Mouse (Mus musculus) layer of hippocampus, postnatal 25 days (tissue): Measurements from ENCODE around the gene Gm20449. TPM values are rescaled to one million over a fixed set of nuclear protein-coding genes. Genes with fewer than 3 reads are reported as not detected.
A peak's percentile ranks its signal among the peaks of the same experiment; 100 is the strongest.
"Not testable (repeated sequence)": the region's sequence is repeated elsewhere in the genome, so short reads cannot be mapped to it uniquely, and the experiment has no call there.

ENCODE experiments used
- DNase-seq, 2 experiments: peaks; one replicate each; pipeline ENCODE4 v3.0.0; 2022; ENCODE audit warnings: mixed read lengths in 2 of 2, low spot score in 1 of 2; ENCODE audit errors: extremely low spot score in 1 of 2
- total RNA-seq, 2 experiments: library from RNA; stranded (reverse); gene quantifications; 2 replicates each; pipeline ENCODE4 v1.2.3; 2021

Gm20449 gene
- under 1 TPM; 0.15 to 0.45 TPM for total RNA-seq

GRCm38 (mm10) chr7:41499389-41500049 is at the start of gene Gm20449, which contains the start of gene AW146154:
TSS of gene Gm20449 (minus strand) at chr7:41499417.
TSS of gene AW146154 (minus strand) at chr7:41499890.
- peak; percentile 99 to 100 for DNase-seq

GRCm38 (mm10) chr7:41512672-41513071 is 13.5 kb upstream of the Gm20449 start:
- no peak for DNase-seq

- DNase-seq, result no peak
Observed at GRCm38 (mm10) chr7:41512207-41512606, 13.0 kb upstream of the Gm20449 start.

GRCm38 (mm10) chr7:41502402-41502801 is 3.2 kb upstream of the Gm20449 start:
- no peak for DNase-seq

GRCm38 (mm10) chr7:41500151-41500934 is 1.1 kb upstream of the Gm20449 start:
- DNase-seq, result peak; percentile 40 to 51

- not testable (repeated sequence) for DNase-seq
Observed at GRCm38 (mm10) chr7:41499018-41499388, 214 bp downstream of the Gm20449 start.

GRCm38 (mm10) chr7:41498464-41498863 is 753 bp downstream of the Gm20449 start:
- DNase-seq, result not testable (repeated sequence)

GRCm38 (mm10) chr7:41497871-41498270 is 1.3 kb downstream of the Gm20449 start:
- no peak for DNase-seq

GRCm38 (mm10) chr7:41451864-41452263 is 47.4 kb downstream of the Gm20449 start:
- DNase-seq, result no peak

GRCm38 (mm10) chr7:41448596-41448995 is 50.6 kb downstream of the Gm20449 start, which contains the start of gene Vmn2r57:
TSS of gene Vmn2r57 (minus strand) at chr7:41448696.
- not testable (repeated sequence) for DNase-seq

- DNase-seq, result no peak
Observed at GRCm38 (mm10) chr7:41394130-41394529, 105.1 kb downstream of the Gm20449 start.

- peak; percentile 61 to 62 for DNase-seq
Observed at GRCm38 (mm10) chr7:41393048-41393971, 105.9 kb downstream of the Gm20449 start, which contains the start of gene AI987944. TSS of gene AI987944 (minus strand) at chr7:41393379.

Other genes with a start within 250 kb of the Gm20449 start
- gene AI987944, start 106.0 kb downstream of the Gm20449 start, total RNA-seq, result 10 to 100 TPM; 11.8 to 12.1 TPM
- under 1 TPM; 0.35 to 0.59 TPM for gene Vmn2r57, start 50.7 kb downstream of the Gm20449 start, total RNA-seq
- gene AW146154, start 473 bp upstream of the Gm20449 start, total RNA-seq, result 10 to 100 TPM in 1 of 2 experiments, 1 to 10 TPM in 1; 8.9 to 11.0 TPM
- not detected for gene Gm6871, start 74.2 kb upstream of the Gm20449 start, total RNA-seq
- 10 to 100 TPM; 33.2 to 35.5 TPM for gene 2610021A01Rik, start 99.8 kb upstream of the Gm20449 start, total RNA-seq
- 10 to 100 TPM; 33.6 to 35.1 TPM for gene Zfp788, start 133.8 kb upstream of the Gm20449 start, total RNA-seq